Mouse (Mus musculus) left cerebral cortex, adult 11 months (tissue): ENCODE data around the gene Sun2.

Source experiments
- DNase-seq: peaks from one replicate; pipeline ENCODE4 v3.0.0; 2022; ENCODE audit warnings: low spot score

Sun2 gene

DNA sequence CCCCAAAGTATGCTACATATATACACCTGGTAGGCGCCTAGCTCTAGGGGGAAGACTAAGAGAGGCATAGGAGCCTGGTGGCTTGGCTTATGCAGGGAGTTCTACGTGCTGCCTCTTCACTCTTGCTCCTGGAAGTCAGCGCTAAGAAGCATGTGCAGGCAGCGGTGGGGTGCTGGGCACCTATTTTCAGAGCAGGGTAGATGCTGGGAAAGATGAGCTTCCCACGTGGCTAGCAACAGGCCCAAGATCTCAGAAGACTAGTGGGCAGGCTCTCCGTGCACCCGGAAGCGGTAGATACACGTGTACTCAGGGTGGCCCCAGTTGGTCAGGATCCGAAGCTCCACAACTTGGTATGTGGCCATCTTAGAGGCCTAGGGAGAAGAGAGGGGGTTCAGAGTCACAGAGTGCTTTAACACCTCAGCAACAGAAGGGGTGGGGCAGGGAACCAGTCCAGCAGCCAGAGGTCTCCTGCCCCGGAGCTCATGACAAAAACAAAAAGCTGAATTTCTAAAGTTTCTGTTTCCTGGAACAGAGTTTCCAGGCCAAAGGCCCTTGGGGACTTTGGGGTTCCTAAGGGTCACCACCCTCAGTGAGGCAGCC lies 17.0 kb downstream of the Sun2 start:
- DNase-seq, result peak; percentile 68

DNA sequence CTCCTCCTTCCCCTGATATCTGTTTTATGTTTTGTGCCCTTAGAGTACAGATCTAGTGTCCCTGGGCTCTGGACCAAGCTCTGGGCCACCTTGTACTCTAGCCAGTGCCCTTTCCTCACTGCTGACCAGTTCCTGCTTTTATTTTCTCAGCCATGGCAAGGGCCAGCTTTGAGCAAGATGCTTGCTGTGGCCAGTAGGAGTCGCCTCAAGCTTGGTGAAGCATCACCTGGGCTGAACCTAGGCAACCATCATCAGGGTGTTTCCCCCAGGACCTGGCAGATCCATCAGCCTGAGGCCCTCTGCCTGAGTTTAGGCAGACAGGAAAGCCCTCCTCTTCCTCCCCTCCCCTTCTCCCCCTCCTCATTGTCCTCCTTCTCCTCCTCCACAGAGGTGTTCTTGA lies 18.9 kb downstream of the Sun2 start:
- no peak for DNase-seq

DNA sequence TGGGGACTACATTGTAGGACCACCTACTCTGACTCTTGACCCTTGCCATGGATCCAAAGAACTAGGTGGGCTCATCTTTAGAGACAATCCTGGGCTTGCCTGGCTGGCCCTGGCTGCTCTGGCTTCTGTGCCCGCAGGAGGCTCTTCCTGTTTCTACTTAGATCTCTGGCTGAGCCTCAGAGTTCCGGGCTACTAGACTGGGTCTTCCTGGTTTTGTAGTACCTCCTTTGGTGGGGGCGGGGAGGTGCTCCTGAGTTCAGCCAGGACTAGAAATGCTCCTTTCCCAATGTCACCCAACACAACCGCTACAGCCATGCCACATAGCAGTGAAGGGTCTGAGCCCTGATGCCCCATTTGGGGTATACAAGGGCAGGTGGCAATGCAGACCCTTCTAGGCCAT lies 21.5 kb downstream of the Sun2 start:
- DNase-seq, result no peak

DNA sequence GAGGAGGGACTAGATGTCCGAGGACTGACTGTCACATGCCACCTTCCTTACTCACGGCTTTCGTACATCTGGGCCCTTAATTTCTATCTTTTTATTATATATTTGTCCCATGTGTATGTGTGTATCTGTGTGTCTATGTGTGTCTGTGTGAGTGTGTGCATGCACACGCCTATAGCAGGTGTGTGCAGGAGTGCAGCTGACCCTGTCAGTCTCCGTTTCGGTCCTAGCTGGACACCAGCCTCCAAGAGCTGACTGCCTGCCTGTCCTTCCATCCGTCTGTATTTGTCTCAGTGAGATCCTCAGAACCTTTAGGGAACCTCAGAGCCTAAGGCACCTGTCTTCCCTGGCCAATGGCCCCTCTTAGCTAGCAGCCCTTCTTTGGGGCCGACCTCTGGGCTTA lies 22.1 kb downstream of the Sun2 start:
- DNase-seq, result no peak

DNA sequence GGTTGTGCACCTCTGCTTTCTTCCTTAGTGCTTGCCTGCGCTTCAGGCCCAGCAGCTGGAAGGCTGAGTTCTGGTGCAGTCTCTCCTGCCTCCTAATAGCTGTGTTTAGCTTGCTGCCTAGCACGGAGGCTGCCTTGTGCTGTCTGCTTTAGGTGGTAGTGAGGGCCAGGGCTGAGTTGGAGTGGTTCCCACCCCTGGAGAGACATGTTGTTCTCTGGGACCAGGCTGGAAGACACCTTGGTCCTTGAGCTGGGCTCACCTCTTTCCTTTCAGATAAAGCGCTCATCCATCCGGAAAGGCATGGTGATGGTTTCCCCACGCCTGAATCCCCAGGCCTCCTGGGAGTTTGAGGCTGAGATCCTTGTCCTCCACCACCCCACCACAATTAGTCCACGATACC lies 25.6 kb downstream of the Sun2 start:
- no peak for DNase-seq

DNA sequence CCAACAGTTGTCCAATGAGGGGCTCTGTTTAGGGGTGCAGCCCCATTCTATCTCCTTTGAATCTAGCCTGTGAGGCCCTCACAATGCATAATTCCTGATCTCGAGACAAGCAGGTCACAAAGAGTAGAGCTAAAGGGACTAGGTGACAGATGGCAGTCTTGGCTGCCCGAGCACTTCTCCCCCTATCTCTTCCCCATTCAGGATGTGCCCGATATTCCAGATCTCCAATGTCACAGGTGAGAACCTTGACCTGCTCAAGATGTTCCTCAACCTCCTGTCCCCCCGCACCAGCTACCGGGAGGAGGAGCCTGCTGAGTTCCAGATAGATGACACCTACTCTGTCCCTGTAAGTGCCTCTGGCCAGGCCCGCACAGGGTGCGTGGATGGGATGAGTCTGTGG lies 26.7 kb downstream of the Sun2 start:
- DNase-seq, result no peak

DNA sequence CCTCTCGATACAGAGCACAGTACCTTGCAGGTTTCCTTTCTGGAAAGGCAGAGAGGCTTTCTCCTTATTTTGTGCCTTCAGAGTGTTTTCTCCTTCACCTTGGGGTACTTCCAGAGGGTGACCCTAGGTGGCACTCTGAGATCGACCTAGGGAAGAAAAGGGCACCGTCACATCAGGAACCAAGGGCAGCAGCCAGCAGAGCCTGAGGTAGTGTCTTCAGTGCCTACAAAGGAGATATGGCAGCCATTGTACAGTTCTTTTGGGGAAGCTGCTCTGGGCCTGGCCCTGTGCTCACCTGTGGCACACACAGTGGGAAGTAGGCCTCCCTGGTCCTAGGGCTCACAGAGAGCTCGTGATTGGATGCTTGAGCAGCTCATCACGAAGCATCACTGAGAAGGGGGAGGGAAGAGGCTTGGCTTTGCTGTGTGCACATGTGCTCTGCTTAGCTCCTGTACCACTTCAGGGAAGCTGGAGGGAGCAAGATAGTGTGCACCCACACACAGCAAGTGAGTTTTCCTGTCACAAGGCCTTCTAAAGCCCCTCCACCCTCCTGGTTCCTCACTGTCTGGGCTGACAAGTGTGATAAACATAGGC lies 34.0 kb downstream of the Sun2 start:
- DNase-seq, result no peak

DNA sequence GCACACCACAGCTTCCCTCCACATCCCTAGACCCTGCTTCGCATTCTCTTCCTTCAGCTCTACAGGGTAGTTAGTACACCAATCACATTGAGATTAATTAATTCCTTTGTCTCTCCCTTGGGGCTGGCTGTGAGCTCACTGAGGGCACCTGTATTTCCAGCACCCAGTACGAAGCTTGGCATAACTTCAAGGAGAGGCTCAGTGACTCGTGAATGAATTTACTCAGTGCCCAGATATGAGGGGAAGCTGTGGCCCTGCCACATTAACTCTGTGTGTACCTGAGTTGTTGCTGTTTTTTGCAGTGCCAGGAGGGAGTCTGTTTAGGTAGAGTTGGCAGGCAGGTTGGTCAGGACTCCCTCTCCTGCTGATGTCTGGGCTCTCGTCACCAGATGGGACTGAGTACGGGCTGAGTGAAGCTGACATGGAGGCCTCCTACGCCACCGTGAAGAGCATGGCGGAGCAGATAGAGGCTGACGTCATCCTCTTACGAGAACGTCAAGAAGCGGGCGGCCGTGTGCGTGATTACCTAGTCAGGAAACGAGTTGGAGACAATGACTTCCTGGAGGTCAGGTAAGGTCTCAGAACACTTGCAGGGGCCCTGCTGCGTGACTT lies 35.6 kb downstream of the Sun2 start:
- no peak for DNase-seq

DNA sequence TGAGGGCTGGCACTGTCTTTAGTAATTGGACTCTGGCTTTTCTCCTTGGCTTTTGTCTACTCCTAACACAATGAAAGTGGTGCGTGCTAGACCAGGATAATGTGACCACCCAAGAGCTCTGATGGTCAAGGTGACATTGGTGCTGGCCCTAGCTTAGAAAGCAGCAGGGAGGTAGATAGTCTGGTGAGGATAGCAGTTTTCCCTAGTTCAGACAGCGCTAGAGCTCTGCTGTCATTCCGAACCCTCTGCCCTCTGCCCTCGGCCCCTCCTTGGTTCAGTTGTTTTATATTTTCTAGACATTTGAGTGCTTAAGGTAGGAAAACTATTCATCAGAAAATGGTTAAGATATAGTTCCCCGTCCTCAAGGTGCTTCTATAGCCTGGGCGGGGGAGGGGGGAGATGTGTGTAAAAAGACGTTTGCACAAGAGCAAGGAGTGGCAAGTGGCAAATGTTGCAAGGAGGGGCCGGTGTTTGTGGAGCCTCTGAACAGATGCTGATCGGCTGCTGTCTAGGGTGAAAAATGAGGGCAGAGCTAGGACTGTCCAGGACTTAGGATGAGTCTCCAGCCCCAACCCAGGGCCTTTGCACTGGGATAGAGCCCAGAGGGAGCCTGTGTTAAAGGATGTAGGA lies 44.7 kb downstream of the Sun2 start:
- no peak for DNase-seq

DNA sequence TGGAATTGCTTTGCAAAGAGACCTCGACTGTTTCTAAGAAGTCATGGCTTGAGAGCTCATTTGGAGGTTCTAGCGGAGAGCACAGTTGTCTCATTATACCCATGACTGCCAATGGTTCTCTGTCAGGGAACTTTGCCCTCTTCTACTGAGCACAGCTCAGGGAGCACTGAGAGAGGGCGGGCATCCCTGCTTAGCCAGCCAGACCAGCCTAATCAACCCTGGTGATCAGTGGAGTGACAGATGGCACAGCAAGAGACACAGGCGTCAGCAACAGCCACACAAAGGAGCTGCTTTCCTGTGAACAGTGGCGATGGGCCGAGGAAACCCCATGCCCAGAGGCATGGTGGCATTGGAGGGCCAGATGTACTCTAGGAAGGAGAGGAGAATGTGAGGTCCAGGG lies 45.3 kb downstream of the Sun2 start:
- DNase-seq, result no peak

DNA sequence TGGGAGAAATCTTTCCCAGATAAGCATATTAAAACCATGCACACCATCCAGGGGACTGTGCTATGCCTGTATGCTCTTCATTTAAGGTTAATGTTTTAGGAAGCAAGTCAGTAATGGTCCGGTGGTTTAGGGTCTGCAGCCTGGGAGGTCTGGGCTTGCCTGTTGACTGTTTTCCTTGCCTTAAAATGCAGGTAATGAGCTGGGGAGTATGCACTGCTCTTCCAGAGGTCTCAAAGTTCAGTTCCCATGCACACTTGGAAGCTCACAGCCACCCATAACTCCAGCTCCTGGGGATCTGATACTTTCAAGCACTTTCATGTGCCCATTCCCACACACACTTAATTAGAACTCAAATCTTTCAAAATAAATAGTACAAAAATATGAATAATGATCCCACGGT lies 45.8 kb downstream of the Sun2 start:
- DNase-seq, result no peak

DNA sequence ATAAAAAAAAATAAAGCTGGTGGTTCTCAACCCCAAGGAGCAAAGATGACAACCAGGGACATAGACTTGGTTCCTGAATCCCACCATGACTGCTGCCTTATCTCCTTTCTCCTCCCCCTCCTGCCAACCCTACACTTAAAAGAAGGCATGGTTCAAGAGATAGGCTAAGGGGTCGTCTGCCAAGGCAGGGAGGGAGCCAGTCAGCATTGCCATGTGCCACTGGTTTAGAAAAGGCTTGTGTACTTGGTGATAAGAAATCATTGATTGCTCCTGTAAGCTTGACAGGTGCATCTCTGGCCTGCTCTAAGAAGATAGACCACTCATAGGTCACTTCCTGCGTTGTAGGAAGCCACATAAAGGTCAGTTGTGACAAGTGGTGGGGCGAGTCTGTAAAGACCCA lies 46.8 kb downstream of the Sun2 start:
- DNase-seq, result no peak

DNA sequence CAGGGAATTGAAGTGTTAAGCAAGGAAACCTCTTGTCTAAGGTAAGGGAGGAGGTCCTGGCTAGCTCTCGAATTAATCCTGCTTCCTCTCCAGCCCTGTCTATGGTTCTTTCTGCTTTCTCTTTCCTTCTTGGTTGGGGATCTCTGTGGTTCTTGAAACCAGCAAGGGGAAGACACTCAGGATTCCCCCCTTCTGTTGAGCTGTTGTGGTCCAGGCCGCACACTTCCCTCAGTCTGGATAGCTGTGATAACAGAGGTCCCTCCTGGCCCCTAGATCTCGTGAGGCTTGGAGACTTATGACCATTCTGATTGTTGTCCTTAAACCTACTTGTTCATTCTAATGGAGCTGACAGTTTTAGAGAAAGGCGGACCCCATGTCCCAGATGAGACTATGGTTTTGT lies 47.8 kb downstream of the Sun2 start:
- DNase-seq, result no peak

DNA sequence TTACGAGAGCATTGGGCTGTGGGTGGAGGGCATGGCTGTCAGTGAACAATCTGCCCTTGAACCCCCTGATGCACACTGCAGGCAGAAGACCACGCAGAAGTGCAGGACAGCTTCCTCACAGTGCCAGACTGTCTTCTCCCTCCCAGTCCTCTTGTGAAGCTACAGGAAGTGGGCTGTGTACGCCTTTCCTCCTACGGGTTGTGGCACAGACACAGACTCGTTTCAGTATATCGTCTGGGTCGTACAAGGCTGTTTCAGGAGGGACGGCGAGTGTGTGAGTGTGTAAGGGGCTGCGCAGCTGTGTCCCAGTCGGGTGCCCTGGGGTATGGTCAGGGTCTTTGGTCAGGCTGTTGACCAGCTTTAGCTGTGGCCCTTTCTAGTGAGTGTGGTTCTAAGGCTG lies 48.6 kb downstream of the Sun2 start:
- DNase-seq, result no peak

DNA sequence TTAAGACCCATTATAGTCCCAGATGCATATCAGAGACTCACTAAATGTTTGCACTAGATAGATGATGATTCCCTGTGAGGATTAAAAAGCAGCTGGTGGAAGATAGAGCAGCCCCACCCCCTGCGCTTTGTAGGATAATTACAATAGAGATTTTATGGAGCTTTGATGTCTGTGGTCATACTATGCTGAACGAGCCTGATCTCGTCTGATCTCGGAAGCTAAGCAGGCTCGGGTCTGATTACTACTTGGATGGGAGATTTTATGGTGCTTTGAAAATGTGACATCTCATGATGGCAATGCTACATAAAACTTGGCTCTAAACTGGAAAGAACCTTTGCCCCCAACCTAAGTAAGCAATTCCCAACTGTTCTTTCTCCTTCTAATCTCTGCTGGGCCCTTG lies 50.0 kb downstream of the Sun2 start:
- DNase-seq, result no peak

DNA sequence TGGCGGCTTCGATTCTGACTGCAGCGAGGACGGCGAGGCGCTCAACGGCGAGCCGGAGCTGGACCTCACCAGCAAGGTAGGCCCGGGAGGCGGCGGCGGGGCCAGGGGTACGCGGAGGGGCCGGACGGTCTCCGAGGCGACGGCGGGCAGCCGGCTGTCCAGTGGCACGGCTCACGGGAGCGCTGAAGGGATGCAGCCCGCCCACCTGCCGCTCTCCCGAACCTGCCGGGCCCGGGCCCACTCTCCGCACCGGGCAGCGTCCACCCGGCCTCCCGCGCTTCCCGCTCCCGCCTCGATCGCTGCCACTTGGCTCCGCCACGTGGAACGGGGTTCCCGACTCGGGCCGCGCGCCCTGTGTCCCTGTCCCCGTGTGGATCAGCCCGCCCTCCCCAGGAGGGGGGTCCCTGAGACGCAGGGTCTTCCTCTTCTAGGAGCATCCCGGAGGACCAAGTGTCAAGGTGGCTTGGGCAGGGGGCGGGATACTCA lies 51.3 kb downstream of the Sun2 start:
- no peak for DNase-seq

DNA sequence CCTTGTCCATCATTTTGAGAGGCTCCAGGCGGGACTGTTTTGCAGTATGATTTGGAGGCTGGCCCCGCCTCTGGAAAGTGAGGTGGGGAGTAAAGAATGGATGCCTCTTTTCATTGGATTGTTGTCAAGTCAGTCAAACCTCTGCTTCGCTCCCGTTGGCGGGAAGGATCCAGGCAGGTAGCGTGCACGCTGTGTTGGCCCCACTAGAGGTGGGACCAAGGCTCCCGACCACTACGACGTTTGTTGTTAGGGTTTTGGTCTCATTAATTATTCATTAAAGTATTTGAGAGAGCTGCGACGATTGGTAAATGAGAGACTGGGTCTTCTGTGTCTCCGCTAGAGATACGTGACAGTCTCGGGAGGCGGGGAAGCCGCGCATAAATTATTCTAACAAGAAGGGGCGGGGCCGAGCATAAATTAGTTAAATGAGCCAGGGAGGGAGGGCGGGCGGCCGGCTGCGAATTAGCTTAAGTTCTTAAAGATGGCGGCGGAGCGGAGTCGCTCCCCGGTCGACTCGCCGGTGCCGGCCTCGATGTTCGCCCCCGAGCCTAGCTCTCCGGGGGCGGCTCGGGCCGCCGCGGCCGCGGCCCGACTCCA lies 51.8 kb downstream of the Sun2 start, which contains the start of gene Gtpbp1:
Gtpbp1 (plus strand) TSS at position 420 of the 597 bp plus-strand sequence.
- DNase-seq, result peak; percentile 100

DNA sequence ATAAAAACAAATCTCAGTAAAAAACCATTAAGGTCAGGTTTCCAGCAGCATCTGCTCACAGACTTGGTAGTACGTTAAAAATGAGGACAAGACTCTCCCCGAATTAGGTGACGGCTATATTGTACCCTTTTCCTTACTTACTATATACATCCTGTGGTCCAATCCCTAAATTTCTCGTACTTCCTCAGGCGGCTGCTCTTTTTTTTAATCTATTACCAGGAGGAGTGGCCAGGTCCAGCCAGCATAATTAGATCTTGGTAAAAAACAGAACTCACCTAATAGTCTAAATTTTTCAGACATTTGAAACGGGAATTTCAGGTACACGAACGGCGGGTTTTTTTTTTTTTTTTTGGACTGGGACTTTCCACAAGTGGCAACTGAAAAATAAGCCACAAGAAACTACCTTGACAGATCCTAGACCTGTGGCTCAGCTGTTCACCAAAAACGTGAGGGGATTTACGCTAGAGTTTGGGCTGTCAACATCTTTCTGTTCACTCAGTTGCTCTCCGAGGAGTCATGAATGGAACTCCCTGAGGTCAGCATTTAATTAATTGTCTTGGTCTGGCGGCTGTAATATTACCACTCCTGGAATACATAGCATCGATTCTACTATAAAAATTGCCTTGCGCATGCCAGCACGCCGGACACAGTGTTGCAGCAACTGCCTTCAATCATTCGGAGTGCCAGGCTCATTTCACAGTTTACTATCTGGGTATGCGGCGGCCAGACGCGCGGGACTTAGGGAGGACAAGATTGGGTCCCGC lies 52.5 kb downstream of the Sun2 start:
- no peak for DNase-seq

DNA sequence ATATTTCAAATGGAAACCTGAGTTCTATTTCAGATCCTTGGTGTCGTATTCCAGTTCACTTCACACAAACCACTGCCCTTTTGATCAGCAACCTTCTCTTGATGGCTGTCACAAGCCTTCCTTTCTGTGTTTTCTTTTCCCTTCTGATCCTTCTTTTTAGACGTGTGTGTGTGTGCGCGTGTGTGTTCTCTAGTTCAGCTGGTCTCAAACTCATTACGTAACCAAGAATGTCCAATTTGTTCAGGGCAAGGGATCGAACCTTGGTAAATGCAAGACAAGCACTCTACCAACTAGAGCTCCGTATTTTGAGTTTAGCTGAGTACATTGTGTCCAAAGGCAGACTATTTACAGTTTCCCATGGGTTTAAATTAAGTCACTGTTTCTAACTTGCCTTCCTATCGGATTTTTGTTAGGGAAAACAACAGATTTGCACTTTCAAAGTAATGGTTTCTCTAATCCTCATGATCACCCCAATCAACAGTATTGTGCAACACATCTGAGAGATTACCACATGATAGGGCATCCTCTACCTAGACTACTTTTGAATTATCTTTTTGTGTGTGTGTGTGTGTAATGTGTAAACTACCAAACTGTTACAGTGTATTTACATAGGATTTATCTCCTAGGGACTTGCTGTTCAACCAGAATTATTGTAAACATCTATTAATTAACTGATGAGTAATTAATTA lies 53.9 kb downstream of the Sun2 start:
- DNase-seq, result no peak

DNA sequence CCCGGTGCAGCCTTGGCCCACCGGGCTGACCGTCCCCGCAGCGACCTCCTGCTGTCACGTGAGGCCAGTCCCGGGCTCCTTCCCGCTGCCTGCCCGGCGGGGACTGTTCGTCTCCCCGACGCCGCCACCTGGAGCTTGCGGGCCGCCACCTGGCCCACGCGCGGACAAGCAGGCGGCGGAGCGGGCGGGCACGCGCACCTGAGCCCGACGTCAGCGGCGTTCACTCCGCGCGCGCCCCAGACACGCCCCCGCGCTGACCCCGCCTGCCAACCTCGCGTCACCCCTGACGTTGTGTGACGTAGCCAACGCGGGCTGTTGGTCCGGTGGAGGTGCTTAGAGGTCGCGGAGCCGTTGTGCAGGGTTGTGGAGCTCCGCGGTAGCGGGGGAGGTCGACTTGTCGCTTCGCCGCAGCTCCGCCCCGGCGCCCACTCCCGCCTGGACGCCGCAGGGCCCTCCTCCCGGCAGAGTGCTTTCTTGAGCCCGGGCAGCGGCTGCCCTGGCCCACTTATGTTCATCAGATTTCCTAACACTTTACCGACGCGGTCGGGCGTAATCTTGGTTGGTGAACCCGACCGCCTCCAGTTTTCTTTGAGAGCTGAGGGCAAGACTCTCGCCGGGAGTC lies 54.6 kb downstream of the Sun2 start, which contains the start of gene Josd1:
Josd1 (minus strand) TSS at position 274 of the 622 bp plus-strand sequence.
- peak; percentile 91 for DNase-seq

DNA sequence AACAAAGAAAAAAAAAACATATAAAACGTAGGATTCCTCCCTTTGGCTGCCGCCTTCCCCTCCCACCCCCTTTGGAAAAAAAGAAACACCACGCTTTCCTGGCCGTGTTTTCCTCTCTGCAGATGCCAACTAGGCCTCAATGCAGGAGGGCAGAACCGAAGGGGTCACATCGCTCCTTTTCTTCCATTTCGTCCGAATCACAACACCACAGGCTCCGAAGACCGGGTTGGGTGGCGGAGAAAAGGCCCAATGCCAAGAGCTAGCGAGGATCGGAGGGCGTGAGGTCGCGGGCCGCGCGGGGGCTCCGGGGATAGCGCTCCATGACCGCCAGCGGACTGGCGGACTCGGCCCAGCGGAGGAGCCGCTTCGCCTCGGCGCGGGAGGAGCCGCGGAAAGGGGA lies 55.2 kb downstream of the Sun2 start:
- DNase-seq, result no peak
